Mouse (Mus musculus): ENCODE results near the gene Spata20. TPM values are rescaled to one million over a fixed set of nuclear protein-coding genes. Genes with fewer than 3 reads are reported as not detected.

Gene Spata20
- 0.07 and 0.09 TPM in 2 replicates for polyA plus RNA-seq (2012; rRNA removed)

GRCm38 (mm10) chr11:94486001-94486400 lies at the start of gene Spata20:
Spata20 (minus strand) TSS chr11:94486179.

GRCm38 (mm10) chr11:94521219-94521843 lies 35.4 kb upstream of the Spata20 start, which contains the start of gene Mycbpap:
Mycbpap (minus strand) TSS chr11:94521742.

GRCm38 (mm10) chr11:94499661-94500152 lies 13.7 kb upstream of the Spata20 start, which contains the start of gene Epn3:
Epn3 (minus strand) TSS chr11:94499974.

GRCm38 (mm10) chr11:94473707-94474543 lies 12.1 kb downstream of the Spata20 start, which contains the start of gene Cacna1g:
Cacna1g (minus strand) TSS chr11:94474198.

Other genes with a start within 250 kb of the Spata20 start
- gene Wfikkn2, start 240.2 kb downstream of the Spata20 start, polyA plus RNA-seq (2012; rRNA removed): 1.9 and 2.3 TPM in 2 replicates
- gene Gm21885, start 204.3 kb downstream of the Spata20 start, polyA plus RNA-seq (2012; rRNA removed): 3.7 and 3.8 TPM in 2 replicates
- 4.5 and 5.4 TPM in 2 replicates for gene Luc7l3, start 164.2 kb downstream of the Spata20 start, polyA plus RNA-seq (2012; rRNA removed)
- 75.6 and 97.8 TPM in 2 replicates for gene Ankrd40, start 158.2 kb downstream of the Spata20 start, polyA plus RNA-seq (2012; rRNA removed)
- 208 and 226 TPM in 2 replicates for gene Abcc3, start 93.2 kb downstream of the Spata20 start, polyA plus RNA-seq (2012; rRNA removed)
- 18.4 and 24.3 TPM in 2 replicates for gene Cacna1g, start 12.0 kb downstream of the Spata20 start, polyA plus RNA-seq (2012; rRNA removed)
- gene Epn3, start 13.8 kb upstream of the Spata20 start, polyA plus RNA-seq (2012; rRNA removed): 35.7 and 39.9 TPM in 2 replicates
- 3.2 and 5.3 TPM in 2 replicates for gene Mycbpap, start 35.6 kb upstream of the Spata20 start, polyA plus RNA-seq (2012; rRNA removed)
- gene Rsad1, start 63.1 kb upstream of the Spata20 start, polyA plus RNA-seq (2012; rRNA removed): 9.5 and 11.5 TPM in 2 replicates
- gene Chad, start 78.9 kb upstream of the Spata20 start, polyA plus RNA-seq (2012; rRNA removed): 1.5 and 2.2 TPM in 2 replicates
- 81.9 and 86.0 TPM in 2 replicates for gene Acsf2, start 115.7 kb upstream of the Spata20 start, polyA plus RNA-seq (2012; rRNA removed)
- gene Lrrc59, start 143.6 kb upstream of the Spata20 start, polyA plus RNA-seq (2012; rRNA removed): 76.8 and 89.8 TPM in 2 replicates
- 35.0 and 40.2 TPM in 2 replicates for gene Mrpl27, start 167.6 kb upstream of the Spata20 start, polyA plus RNA-seq (2012; rRNA removed)
- 1.2 and 2.6 TPM in 2 replicates for gene Eme1, start 167.8 kb upstream of the Spata20 start, polyA plus RNA-seq (2012; rRNA removed)
- 31.9 and 33.0 TPM in 2 replicates for gene Xylt2, start 191.3 kb upstream of the Spata20 start, polyA plus RNA-seq (2012; rRNA removed)
- gene Gm11541, start 218.3 kb upstream of the Spata20 start, polyA plus RNA-seq (2012; rRNA removed): not detected in 2 replicates

Measured in colon, adult 2 months (tissue).